Mouse (Mus musculus) cortical plate, adult 2 months (tissue): ENCODE data around the gene St6galnac6.

Source experiments
- CTCF ChIP-seq: fragments of 200-500 bp; IDR thresholded peaks from 2 replicates; pipeline ENCODE4 v1.5.1; 2011; ENCODE audit warnings: mild to moderate bottlenecking, control low read depth, low read length; ENCODE audit not compliant: insufficient read depth; ENCODE audit errors: extremely low read depth
- POLR2A ChIP-seq: fragments of 200-500 bp; IDR thresholded peaks from 2 replicates; pipeline ENCODE4 v1.6.1; 2011; ENCODE audit warnings: mild to moderate bottlenecking, low read length, control low read depth; ENCODE audit not compliant: insufficient read depth; ENCODE audit errors: extremely low read depth

- TF ChIP-seq POLR2A (no peak), CTCF (no peak)
Observed at GRCm38 (mm10) chr2:32665345-32665744, 65.8 kb downstream of the St6galnac6 start.
